Mouse (Mus musculus): ENCODE results near the gene Pogz.

DNA sequence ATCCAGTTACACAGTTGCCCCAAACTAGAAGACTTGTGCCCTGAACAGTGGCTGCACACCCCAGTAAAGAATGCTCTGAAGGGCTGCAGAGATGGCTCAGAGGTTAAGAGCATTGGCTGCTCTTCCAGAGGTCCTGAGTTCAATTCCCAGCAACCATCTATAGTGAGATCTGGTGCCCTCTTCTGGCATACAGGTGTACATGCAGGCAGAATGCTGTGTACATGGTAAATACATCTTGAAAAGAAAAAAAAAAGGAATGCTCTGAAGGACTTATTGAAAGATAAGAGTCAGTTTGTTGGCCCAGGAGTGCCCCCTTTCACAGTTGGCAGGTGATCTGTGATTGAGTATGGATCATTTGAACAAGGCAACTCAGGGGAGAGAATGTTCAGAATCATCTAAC is 4.0 kb upstream of the Pogz start:
- TF ChIP-seq CTCF (IDR thresholded peaks at IDR 0.05; ENCODE audit: extremely low read depth, insufficient read depth, low read length), result no peak
- no peak for TF ChIP-seq POLR2A (IDR thresholded peaks at IDR 0.05; ENCODE audit: extremely low read depth, insufficient read depth, low read length)

Data from cortical plate, adult 2 months (tissue).